ENCODE assay signal across 30 mouse cellular contexts in genomic region chr10:111106411-111106810, GRCm38 (mm10). TPM values are rescaled to one million over a fixed set of nuclear protein-coding genes. Genes with fewer than 3 reads are reported as not detected.
DNase-seq lines count a peak whose midpoint lies in the region; ATAC-seq and TF ChIP-seq lines count a peak whose summit lies in the region.
"Had no signal": no experiment of that assay in that cellular context is flagged by ENCODE, and none has a peak within 500 bp of the region (broad histone marks: within the 10 kb centered on the region; RNA-seq: fewer than 3 reads in every experiment).

No protein-coding gene starts in this region.

- 58% methylated on average over 5 of the region's 5 CpGs for WGBS in kidney, adult 2 months
- 75% methylated on average over 5 of the region's 5 CpGs for WGBS in kidney, embryonic 14.5 days
- 78% methylated on average over 5 of the region's 5 CpGs for WGBS in kidney, embryonic 16.5 days

- no peak for TF ChIP-seq CTCF in kidney, adult 2 months (conservative IDR thresholded peaks at IDR 0.05; ENCODE audit: insufficient read depth, insufficient read length, low read depth, low read length)

- no peaks in the 10 kb centered on the region for H3K9me3 ChIP-seq in kidney, embryonic 14.5 days (ENCODE audit: control insufficient read depth, low read length)
- H3K9me3 ChIP-seq in kidney, embryonic 16.5 days (ENCODE audit: low read length), result no peaks in the 10 kb centered on the region
- H3K9me3 ChIP-seq: embryonic facial prominence, embryonic 10.5 days; embryonic facial prominence, embryonic 13.5 days; forebrain, embryonic 12.5 days; forebrain, embryonic 15.5 days; G1E; heart, embryonic 12.5 days; heart, embryonic 15.5 days; hindbrain, embryonic 10.5 days; hindbrain, embryonic 13.5 days had no signal

- peak overlapping the region; percentile 88 for H3K27ac ChIP-seq in kidney, adult 2 months (ENCODE audit: insufficient read depth, low read depth, low read length)
- H3K27ac ChIP-seq in kidney, embryonic 14.5 days (ENCODE audit: low read depth, low read length), result no peak overlapping the region
- no peak overlapping the region for H3K27ac ChIP-seq in kidney, embryonic 16.5 days (ENCODE audit: low read length)
- H3K27ac ChIP-seq: embryonic facial prominence, embryonic 10.5 days; embryonic facial prominence, embryonic 13.5 days; forebrain, embryonic 12.5 days; forebrain, embryonic 15.5 days; heart, embryonic 15.5 days; hindbrain, embryonic 10.5 days; hindbrain, embryonic 13.5 days had no signal

- H3K36me3 ChIP-seq in kidney, adult 2 months (ENCODE audit: control insufficient read depth, insufficient read depth, low read length), result no peaks in the 10 kb centered on the region
- H3K36me3 ChIP-seq in kidney, embryonic 14.5 days (ENCODE audit: control insufficient read depth, insufficient read depth, low read length), result no peaks in the 10 kb centered on the region
- no peaks in the 10 kb centered on the region for H3K36me3 ChIP-seq in kidney, embryonic 16.5 days (ENCODE audit: insufficient read depth, low read length)
- H3K36me3 ChIP-seq: embryonic facial prominence, embryonic 10.5 days; embryonic facial prominence, embryonic 13.5 days; forebrain, embryonic 12.5 days; forebrain, embryonic 15.5 days; G1E; heart, embryonic 12.5 days; heart, embryonic 15.5 days; hindbrain, embryonic 10.5 days; hindbrain, embryonic 13.5 days had no signal

- no peaks in the 10 kb centered on the region for H3K27me3 ChIP-seq in kidney, adult 2 months (replicated peaks; ENCODE audit: control insufficient read depth, insufficient read depth, low read length)
- H3K27me3 ChIP-seq in kidney, embryonic 14.5 days (ENCODE audit: control insufficient read depth, insufficient read depth, low read length), result no peaks in the 10 kb centered on the region
- H3K27me3 ChIP-seq in kidney, embryonic 16.5 days (ENCODE audit: insufficient read depth, low read length), result no peaks in the 10 kb centered on the region
- H3K27me3 ChIP-seq: embryonic facial prominence, embryonic 13.5 days; forebrain, embryonic 12.5 days; forebrain, embryonic 15.5 days; heart, embryonic 12.5 days; heart, embryonic 15.5 days; hindbrain, embryonic 13.5 days; Patski had no signal

- peak; percentile 88 for DNase-seq in kidney, adult 2 months
- DNase-seq in kidney, postnatal 10 days, result no peak
- DNase-seq in kidney, postnatal 14 days, result peak; percentile 40
- DNase-seq in adrenal gland, adult 18-20 months (ENCODE audit: low spot score in 2 of 2), result no peak
- no peak for DNase-seq in spleen, postnatal 36 days (ENCODE audit: low spot score in 2 of 2)
- DNase-seq: adrenal gland, adult 2 months; adrenal gland, postnatal 25 days; B cell, adult 2 months; cerebellum, adult 11-12 months; cerebellum, adult 8-10 months; cerebellum, postnatal 10 days; cerebellum, postnatal 36 days; embryo, embryonic 11 days; gastrocnemius, postnatal 25 days; heart, adult 18-20 months; heart, postnatal 10 days; heart, postnatal 36 days had no signal

- no peak for ATAC-seq in kidney, embryonic 14.5 days (ENCODE audit: low FRiP score, low TSS enrichment)
- peak; percentile 68 for ATAC-seq in kidney, embryonic 16.5 days (ENCODE audit: low FRiP score, low TSS enrichment)
- ATAC-seq: forebrain, embryonic 15.5 days; Patski had no signal

- TF ChIP-seq POLR2A in kidney, adult 2 months (IDR thresholded peaks at IDR 0.05; ENCODE audit: low read depth, low read length), result no peak

- no peak overlapping the region for H3K4me2 ChIP-seq in kidney, embryonic 14.5 days (replicated peaks; ENCODE audit: low read depth, low read length)
- H3K4me2 ChIP-seq in kidney, embryonic 16.5 days (replicated peaks; ENCODE audit: low read depth, low read length), result no peak overlapping the region
- H3K4me2 ChIP-seq: embryonic facial prominence, embryonic 13.5 days; forebrain, embryonic 12.5 days; forebrain, embryonic 15.5 days; heart, embryonic 12.5 days; heart, embryonic 15.5 days; hindbrain, embryonic 13.5 days had no signal

- peaks cover 3% of the 10 kb centered on the region; the same call in 1 of the 2 replicates for H3K4me1 ChIP-seq in kidney, adult 2 months (ENCODE audit: control insufficient read depth, insufficient read depth, low read length)
- no peaks in the 10 kb centered on the region for H3K4me1 ChIP-seq in kidney, embryonic 14.5 days (ENCODE audit: control insufficient read depth, insufficient read depth, low read length)
- H3K4me1 ChIP-seq in kidney, embryonic 16.5 days (ENCODE audit: insufficient read depth, low read length), result no peaks in the 10 kb centered on the region
- H3K4me1 ChIP-seq: hindbrain, embryonic 10.5 days; hindbrain, embryonic 13.5 days had no signal

- no peak overlapping the region for H3K9ac ChIP-seq in kidney, embryonic 14.5 days (ENCODE audit: low read depth, low read length)
- no peak overlapping the region for H3K9ac ChIP-seq in kidney, embryonic 16.5 days (replicated peaks; ENCODE audit: low read length)
- H3K9ac ChIP-seq: embryonic facial prominence, embryonic 13.5 days; forebrain, embryonic 12.5 days; forebrain, embryonic 15.5 days; heart, embryonic 12.5 days; heart, embryonic 15.5 days; hindbrain, embryonic 13.5 days had no signal

- H3K4me3 ChIP-seq in kidney, adult 2 months (ENCODE audit: insufficient read depth, low read depth, low read length), result no peak overlapping the region
- H3K4me3 ChIP-seq in kidney, embryonic 14.5 days (ENCODE audit: low read length), result no peak overlapping the region
- no peak overlapping the region for H3K4me3 ChIP-seq in kidney, embryonic 16.5 days (ENCODE audit: low read length)
- H3K4me3 ChIP-seq: embryonic facial prominence, embryonic 10.5 days; embryonic facial prominence, embryonic 13.5 days; erythroblast, embryonic 14.5 days; forebrain, embryonic 12.5 days; forebrain, embryonic 15.5 days; heart, embryonic 12.5 days; heart, embryonic 15.5 days; hindbrain, embryonic 10.5 days; hindbrain, embryonic 13.5 days had no signal

RNA-seq across cellular contexts. Expression of gene Osbpl8, which starts 58.1 kb away (rescaled TPM):
- 17.1 and 17.6 TPM in 2 replicates for polyA plus RNA-seq in kidney, adult 2 months (2012; rRNA removed)
- polyA plus RNA-seq in kidney, embryonic 14.5 days (2014; fragmentation: Nextera tagmentation; extraction: Ambion mirVana), result 5.5 and 9.6 TPM in 2 replicates
- polyA plus RNA-seq in kidney, embryonic 16.5 days (2015; fragmentation: Nextera tagmentation; extraction: Ambion mirVana), result 7.1 and 8.6 TPM in 2 replicates
- 10 to 100 TPM; 23.2 to 23.7 TPM for total RNA-seq in adrenal gland, adult 18-20 months (2021)

Comparison
In these comparisons a context has a peak if more than half of its experiments do, and no peak if none do; other contexts are left out.
1. DNase-seq: peak in kidney, adult 2 months (single experiment) and kidney, postnatal 14 days (single experiment); none in kidney, postnatal 10 days (single experiment), adrenal gland, adult 18-20 months (0 of 2) and spleen, postnatal 36 days (0 of 2).